Mouse (Mus musculus) CH12.LX (cell line): ENCODE results near the gene Grhl1. TPM values are rescaled to one million over a fixed set of nuclear protein-coding genes. Genes with fewer than 3 reads are reported as not detected.

ENCODE experiments used
- DNase-seq: peaks from one replicate; pipeline ENCODE4 v3.0.0-alpha.2; 2013; ENCODE audit errors: extremely low read depth
- H3K27ac ChIP-seq: 2 replicates; pipeline ENCODE4 v1.5.1; 2012; ENCODE audit warnings: low read depth, mild to moderate bottlenecking, control low read depth, moderate library complexity; ENCODE audit not compliant: insufficient read depth
- H3K27me3 ChIP-seq: replicated peaks from 2 replicates; pipeline ENCODE3; 2012; ENCODE audit warnings: inconsistent platforms
- H3K36me3 ChIP-seq, 2 experiments: replicated peaks in 1 of 2; 2 replicates each; pipeline versions ENCODE3 to v1.6.1; 2012; ENCODE audit warnings: inconsistent platforms in 1 of 2, low read length in 1 of 2, mild to moderate bottlenecking in 1 of 2, mixed read lengths in 1 of 2, moderate library complexity in 1 of 2; ENCODE audit not compliant: control insufficient read depth in 1 of 2, insufficient read depth in 1 of 2
- H3K4me1 ChIP-seq, 2 experiments: 2 replicates each; pipeline ENCODE4 v1.6.1; 2012; ENCODE audit warnings: inconsistent platforms in 1 of 2, moderate library complexity in 1 of 2; ENCODE audit not compliant: insufficient read depth in 2 of 2, control insufficient read depth in 1 of 2
- H3K4me2 ChIP-seq: 2 replicates; pipeline ENCODE4 v1.6.1; 2012; ENCODE audit warnings: low read depth, mild to moderate bottlenecking, control low read depth; ENCODE audit not compliant: poor library complexity, insufficient read depth, severe bottlenecking
- H3K4me3 ChIP-seq, 3 experiments: fragments of 150-350 bp in 1 of 3; sonication (generic) in 1 of 3; replicated peaks in 1 of 3; 2 replicates each; pipeline versions ENCODE3 to v1.5.1; 2011 to 2012; ENCODE audit warnings: low read depth in 2 of 3, low read length in 2 of 3, mild to moderate bottlenecking in 2 of 3, moderate library complexity in 2 of 3, control low read depth in 1 of 3, improper control_type of control experiment in 1 of 3, inconsistent platforms in 1 of 3, mixed read lengths in 1 of 3; ENCODE audit not compliant: poor library complexity in 1 of 3
- H3K79me2 ChIP-seq: replicated peaks from 2 replicates; pipeline ENCODE4 v1.6.1; 2012; ENCODE audit warnings: mild to moderate bottlenecking, moderate library complexity; ENCODE audit not compliant: control insufficient read depth, poor library complexity, insufficient read depth, severe bottlenecking; ENCODE audit errors: extremely low read depth
- H3K9ac ChIP-seq: 2 replicates; pipeline ENCODE4 v1.6.1; 2012; ENCODE audit warnings: low read depth, mild to moderate bottlenecking, control low read depth, moderate library complexity; ENCODE audit not compliant: insufficient read depth
- H3K9me3 ChIP-seq: replicated peaks from 2 replicates; pipeline ENCODE3; 2012; ENCODE audit warnings: low read length, inconsistent platforms, mixed read lengths
- BHLHE40 ChIP-seq: IDR thresholded peaks from 2 replicates; pipeline ENCODE4 v1.6.1; 2011; ENCODE audit warnings: mild to moderate bottlenecking, low read depth, low read length, improper control_type of control experiment
- E2F4 ChIP-seq: IDR thresholded peaks from 2 replicates; pipeline ENCODE4 v1.6.1; 2011; ENCODE audit warnings: low read depth, low read length, improper control_type of control experiment; ENCODE audit not compliant: insufficient replicate concordance
- ELF1 ChIP-seq: IDR thresholded peaks from 2 replicates; pipeline ENCODE4 v1.6.1; 2014; ENCODE audit warnings: low read depth, mild to moderate bottlenecking, inconsistent platforms, low read length, improper control_type of control experiment
- GABPA ChIP-seq: IDR thresholded peaks from 2 replicates; pipeline ENCODE4 v1.6.1; 2012; ENCODE audit warnings: low read depth, low read length, improper control_type of control experiment, inconsistent platforms; ENCODE audit not compliant: insufficient replicate concordance
- HCFC1 ChIP-seq: IDR thresholded peaks from 2 replicates; pipeline ENCODE4 v1.6.1; 2012; ENCODE audit warnings: low read depth, mild to moderate bottlenecking, inconsistent platforms, low read length, improper control_type of control experiment
- IRF4 ChIP-seq: IDR thresholded peaks from 2 replicates; pipeline ENCODE4 v1.6.1; 2014; ENCODE audit warnings: low read depth, mild to moderate bottlenecking, inconsistent platforms, low read length, improper control_type of control experiment
- JUN ChIP-seq: IDR thresholded peaks from 2 replicates; pipeline ENCODE4 v1.6.1; 2011; ENCODE audit warnings: low read depth, mild to moderate bottlenecking, low read length, improper control_type of control experiment, moderate library complexity; ENCODE audit not compliant: insufficient read depth
- JUND ChIP-seq: conservative IDR thresholded peaks from 2 replicates; pipeline ENCODE4 v1.6.1; 2011; ENCODE audit warnings: low read depth, low read length, improper control_type of control experiment
- KAT2A ChIP-seq: IDR thresholded peaks from 2 replicates; pipeline ENCODE4 v1.6.1; 2012; ENCODE audit warnings: low read length, improper control_type of control experiment, inconsistent platforms; ENCODE audit not compliant: insufficient replicate concordance
- MAFK ChIP-seq: IDR thresholded peaks from 2 replicates; pipeline ENCODE4 v1.6.1; 2011; ENCODE audit warnings: low read length, improper control_type of control experiment; ENCODE audit not compliant: insufficient replicate concordance
- MAX ChIP-seq: IDR thresholded peaks from 2 replicates; pipeline ENCODE4 v1.6.1; 2011; ENCODE audit warnings: low read length, improper control_type of control experiment
- MEF2A ChIP-seq: IDR thresholded peaks from 2 replicates; pipeline ENCODE4 v1.6.1; 2014; ENCODE audit warnings: low read depth, mild to moderate bottlenecking, inconsistent platforms, low read length, improper control_type of control experiment, borderline replicate concordance
- MXI1 ChIP-seq: IDR thresholded peaks from 2 replicates; pipeline ENCODE4 v1.6.1; 2011; ENCODE audit warnings: mild to moderate bottlenecking, low read depth, low read length, improper control_type of control experiment
- MYC ChIP-seq: IDR thresholded peaks from 2 replicates; pipeline ENCODE4 v1.6.1; 2011; ENCODE audit warnings: low read depth, mild to moderate bottlenecking, improper control_type of control experiment, low read length
- NELFE ChIP-seq: IDR thresholded peaks from 2 replicates; pipeline ENCODE4 v1.6.1; 2011; ENCODE audit warnings: low read depth, low read length, improper control_type of control experiment
- NRF1 ChIP-seq: IDR thresholded peaks from 2 replicates; pipeline ENCODE4 v1.6.1; 2014; ENCODE audit warnings: low read depth, mild to moderate bottlenecking, inconsistent platforms, low read length, improper control_type of control experiment, moderate library complexity
- POLR2AphosphoS2 ChIP-seq: IDR thresholded peaks from 2 replicates; pipeline ENCODE4 v1.6.1; 2011; ENCODE audit warnings: low read depth, low read length, improper control_type of control experiment
- RAD21 ChIP-seq: IDR thresholded peaks from 2 replicates; pipeline ENCODE4 v1.6.1; 2011; ENCODE audit warnings: low read depth, mild to moderate bottlenecking, low read length, improper control_type of control experiment, moderate library complexity
- RCOR1 ChIP-seq: conservative IDR thresholded peaks from 2 replicates; pipeline ENCODE4 v1.6.1; 2012; ENCODE audit warnings: low read depth, mild to moderate bottlenecking, inconsistent platforms, low read length, improper control_type of control experiment
- SMC3 ChIP-seq: IDR thresholded peaks from 2 replicates; pipeline ENCODE4 v1.6.1; 2011; ENCODE audit warnings: low read depth, low read length, improper control_type of control experiment
- ZMIZ1 ChIP-seq: IDR thresholded peaks from 2 replicates; pipeline ENCODE4 v1.6.1; 2012; ENCODE audit warnings: low read depth, mild to moderate bottlenecking, inconsistent platforms, low read length, improper control_type of control experiment
- ZNF384 ChIP-seq: IDR thresholded peaks from 2 replicates; pipeline ENCODE4 v1.6.1; 2012; ENCODE audit warnings: low read depth, low read length, improper control_type of control experiment, inconsistent platforms
- dilution Hi-C: fragments of 300-500 bp; cut with MboI; formaldehyde crosslinking; loops from 2 replicates; pipeline ENCODE4 v1.14.3; 2020; ENCODE audit warnings: low sequenced_read_pairs; ENCODE audit not compliant: extremely low pct_unique_long_range_greater_than_20kb, extremely low pct_ligation_motif_present
- in situ Hi-C: fragments of 300-500 bp; cut with MboI; formaldehyde crosslinking; loops from 3 replicates; pipeline ENCODE4 v1.14.3; 2019; ENCODE audit warnings: low sequenced_read_pairs, low pct_ligation_motif_present, low pct_unique_long_range_greater_than_20kb, mixed read lengths
- polyA plus RNA-seq: library from polyadenylated mRNA; unstranded; fragments of >175 nt; gene quantifications from 2 replicates; pipeline ENCODE4 v1.2.1, GENCODE M21; 2012; ENCODE audit warnings: low read depth; ENCODE audit not compliant: insufficient read length
- total RNA-seq, 2 experiments: library from RNA; depleted of rRNA; stranded (reverse); fragments of 300-350 nt in 1 of 2; fragments of >200 nt in 1 of 2; gene quantifications; 2 replicates each; pipeline ENCODE4 v1.2.3; 2012 to 2014

The Grhl1 gene
- total and polyA plus RNA-seq, 3 experiments = 0.54 to 1.3 (median 0.66) TPM

DNA sequence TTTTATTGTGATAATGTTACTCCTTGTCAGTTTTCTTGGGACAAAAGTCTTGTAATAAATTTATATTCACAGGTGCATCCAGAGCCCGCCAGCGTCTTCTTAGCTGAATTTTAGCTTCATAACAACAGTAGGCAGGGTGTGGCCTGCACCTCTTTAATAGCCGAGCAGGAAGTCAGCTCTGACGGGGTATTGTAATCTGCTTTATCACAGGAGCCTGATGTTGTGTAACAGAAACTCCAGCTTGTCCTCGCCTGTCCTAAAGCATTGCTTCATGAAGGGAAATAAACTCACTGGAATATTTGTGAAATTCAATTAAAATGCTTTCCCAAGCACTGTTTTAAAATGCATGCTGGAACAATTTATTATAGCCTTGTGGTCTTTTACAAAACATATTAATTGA lies 35.7 kb upstream of the Grhl1 start:
- no peak for DNase-seq
- 0 out of 4 replicates have a peak, but pooled peaks cover 0 to 3% of the 10 kb centered on the region in 2 experiments for H3K4me1 ChIP-seq

GRCm38 (mm10) chr12:24537201-24537600 lies 34.9 kb upstream of the Grhl1 start:
- dilution Hi-C loops = no loop called here
- DNase-seq = no peak
- H3K36me3 ChIP-seq = peaks cover 10 to 55% of the 10 kb centered on the region in 2 experiments
- H3K9ac ChIP-seq = no peak overlapping the region
- H3K27me3 ChIP-seq = no peaks in the 10 kb centered on the region
- no peak overlapping the region for H3K4me3 ChIP-seq
- H3K4me2 ChIP-seq = no peak overlapping the region
- H3K79me2 ChIP-seq = no peaks in the 10 kb centered on the region
- no peak overlapping the region for H3K27ac ChIP-seq
- TF ChIP-seq IRF4 = no peak
- in situ Hi-C loops = no loop called here
- H3K9me3 ChIP-seq = no peaks in the 10 kb centered on the region
- 0 out of 4 replicates have a peak, but pooled peaks cover 0 to 3% of the 10 kb centered on the region in 2 experiments for H3K4me1 ChIP-seq

More for the DNA sequence above, 35.7 kb upstream of the Grhl1 start:
- no peak for TF ChIP-seq MEF2A
- no peak for TF ChIP-seq POLR2AphosphoS2
- no peak for TF ChIP-seq ELF1
- no peak for TF ChIP-seq E2F4
- TF ChIP-seq HCFC1 = no peak
- TF ChIP-seq MAX = no peak
- TF ChIP-seq JUND = no peak
- no peak for TF ChIP-seq MAFK
- TF ChIP-seq JUN = no peak
- no peak for TF ChIP-seq BHLHE40
- TF ChIP-seq, all 38 proteins: peak for 0
- Histone ChIP-seq H3K79me2 (no peaks in the 10 kb centered on the region), H3K9me3 (no peaks in the 10 kb centered on the region), H3K27ac (no peak overlapping the region), H3K4me2 (no peak overlapping the region), H3K9ac (no peak overlapping the region), H3K4me3 (no peak overlapping the region), H3K27me3 (no peaks in the 10 kb centered on the region), H3K36me3 (peaks cover 14 to 55% of the 10 kb centered on the region in 2 experiments)
- dilution Hi-C loops (no loop called here), in situ Hi-C loops (no loop called here)

DNA sequence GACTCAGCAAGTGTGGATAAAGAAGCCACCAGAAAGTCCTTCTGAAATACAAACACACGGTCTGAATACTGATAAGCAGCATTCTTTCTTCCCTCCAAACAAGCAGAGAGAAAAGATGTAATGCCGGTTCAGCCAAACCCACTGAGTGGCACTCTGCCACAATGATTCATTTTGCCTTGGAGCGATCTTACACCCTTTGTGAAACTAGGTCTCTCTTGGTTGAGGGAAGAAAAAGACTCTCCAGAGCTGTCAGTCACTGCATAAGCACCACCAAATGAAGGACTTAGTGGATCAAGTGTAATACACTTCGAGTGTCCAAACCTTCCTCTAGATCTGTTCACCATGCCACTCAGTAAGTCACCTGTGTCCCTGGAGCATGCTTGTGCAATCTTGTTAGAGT lies 34.1 kb upstream of the Grhl1 start:
- H3K36me3 ChIP-seq = peaks cover 10 to 55% of the 10 kb centered on the region in 2 experiments
- no peak overlapping the region for H3K27ac ChIP-seq
- H3K9me3 ChIP-seq = no peaks in the 10 kb centered on the region
- DNase-seq = no peak
- H3K9ac ChIP-seq = no peak overlapping the region
- no peak overlapping the region for H3K4me2 ChIP-seq
- dilution Hi-C loops (no loop called here), in situ Hi-C loops (no loop called here)
- no peaks in the 10 kb centered on the region for H3K79me2 ChIP-seq
- H3K4me3 ChIP-seq = no peak overlapping the region
- H3K4me1 ChIP-seq = 0 out of 4 replicates have a peak, but pooled peaks cover 0 to 3% of the 10 kb centered on the region in 2 experiments
- no peak for TF ChIP-seq MXI1
- TF ChIP-seq BHLHE40 = no peak
- no peak for TF ChIP-seq ZNF384
- TF ChIP-seq GABPA = no peak
- no peak for TF ChIP-seq RAD21
- no peak for TF ChIP-seq MAX
- TF ChIP-seq SMC3 = no peak
- no peak for TF ChIP-seq NELFE
- TF ChIP-seq KAT2A = no peak
- TF ChIP-seq RCOR1 = no peak
- TF ChIP-seq MEF2A = no peak
- no peak for TF ChIP-seq NRF1
- no peak for TF ChIP-seq ZMIZ1
- TF ChIP-seq MYC = no peak
- no peaks in the 10 kb centered on the region for H3K27me3 ChIP-seq
